Mouse (Mus musculus) adrenal gland, postnatal 4 days (tissue): Measurements from ENCODE around the gene Olfr895. TPM values are rescaled to one million over a fixed set of nuclear protein-coding genes. Genes with fewer than 3 reads are reported as not detected.

Experiments
- DNase-seq, 2 experiments: peaks; one replicate each; pipeline ENCODE4 v3.0.0; 2021 to 2022; ENCODE audit warnings: low spot score in 2 of 2, mixed read lengths in 2 of 2
- long read RNA-seq, 2 experiments: library from polyadenylated mRNA; stranded (forward); transcript quantifications; one replicate each; pipeline ENCODE4 v2.0.0; 2021
- total RNA-seq, 2 experiments: library from RNA; stranded (reverse); gene quantifications; 2 replicates each; pipeline ENCODE4 v1.2.3; 2021

Olfr895 gene
- total RNA-seq = not detected
- long read RNA-seq, experiment 1 = 0 reads
- long read RNA-seq, experiment 2 = 0 reads

GRCm38 (mm10) chr9:38267551-38267950, at the start of gene Olfr895:
Gene Olfr895 (plus strand): TSS chr9:38267851.
- DNase-seq = no peak

DNA sequence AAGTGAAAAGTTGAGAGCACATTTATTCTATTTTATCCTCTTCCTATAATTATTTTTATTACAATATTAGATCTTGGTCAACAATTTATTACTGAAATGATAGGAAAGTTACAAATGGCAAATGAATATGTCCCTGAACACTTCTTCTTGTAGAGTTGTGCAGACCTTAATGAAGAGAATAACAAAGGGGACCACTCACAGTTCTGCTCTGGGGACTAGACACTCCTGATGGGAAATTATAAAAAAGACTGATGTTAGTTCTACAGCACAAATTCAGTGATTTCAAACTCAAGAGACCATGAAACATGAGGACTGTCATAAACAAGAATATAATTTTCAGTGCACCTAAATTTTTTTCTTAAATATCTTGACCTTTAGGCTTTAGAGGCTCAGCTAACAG, 15.2 kb upstream of the Olfr895 start, which contains the start of gene Olfr143:
TSS of gene Olfr143 (plus strand) at position 301 of the 400 bp plus-strand sequence.
- DNase-seq = no peak

DNA sequence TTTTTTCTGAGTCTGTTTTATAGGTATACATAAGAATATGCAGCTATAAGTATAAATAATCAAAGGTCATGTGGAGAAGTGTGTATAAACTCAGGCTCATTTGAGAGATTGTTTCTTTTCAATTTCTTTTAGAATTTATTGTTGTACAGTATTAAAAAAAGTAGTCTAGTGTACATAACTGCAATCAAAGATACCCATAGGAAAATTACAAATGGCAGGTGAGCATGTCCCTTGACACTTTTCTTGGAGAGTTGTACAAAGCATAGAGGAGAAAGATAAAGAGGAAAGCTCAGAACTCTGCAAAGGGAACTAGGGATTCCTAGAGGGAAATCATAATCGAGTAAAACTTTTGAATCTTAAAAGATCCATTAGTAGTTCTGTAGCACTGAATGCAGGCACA, 23.2 kb downstream of the Olfr895 start, which contains the start of gene Olfr896-ps1:
TSS of gene Olfr896-ps1 (plus strand) at position 301 of the 400 bp plus-strand sequence.
- DNase-seq = no peak

Other genes starting within 250 kb of the Olfr895 start
- not detected for gene Olfr883, start 242.0 kb upstream of the Olfr895 start, total RNA-seq
- gene Olfr884, start 221.3 kb upstream of the Olfr895 start, total RNA-seq = not detected
- gene Olfr885, start 206.5 kb upstream of the Olfr895 start, total RNA-seq = not detected
- gene Olfr887, start 183.8 kb upstream of the Olfr895 start, total RNA-seq = not detected
- not detected for gene Olfr888, start 159.7 kb upstream of the Olfr895 start, total RNA-seq
- gene Olfr889, start 152.7 kb upstream of the Olfr895 start, total RNA-seq = under 1 TPM in 1 of 2 experiments, not detected in 1; 0.17 TPM
- gene Olfr890, start 125.3 kb upstream of the Olfr895 start, total RNA-seq = not detected
- gene Olfr891, start 87.0 kb upstream of the Olfr895 start, total RNA-seq = not detected
- not detected for gene Olfr893, start 59.5 kb upstream of the Olfr895 start, total RNA-seq
- gene Olfr894, start 49.8 kb upstream of the Olfr895 start, total RNA-seq = not detected
- gene Olfr143, start 15.1 kb upstream of the Olfr895 start, total RNA-seq = not detected
- gene Olfr896-ps1, start 23.3 kb downstream of the Olfr895 start, total RNA-seq = not detected
- gene Olfr25, start 61.2 kb downstream of the Olfr895 start, total RNA-seq = not detected
- not detected for gene Olfr898, start 80.6 kb downstream of the Olfr895 start, total RNA-seq
- not detected for gene Olfr250, start 99.0 kb downstream of the Olfr895 start, total RNA-seq
- not detected for gene Olfr251, start 109.2 kb downstream of the Olfr895 start, total RNA-seq
- not detected for gene Olfr147, start 133.8 kb downstream of the Olfr895 start, total RNA-seq
- not detected for gene Olfr901, start 161.6 kb downstream of the Olfr895 start, total RNA-seq
- not detected for gene Olfr902, start 179.8 kb downstream of the Olfr895 start, total RNA-seq
- gene Olfr904, start 195.3 kb downstream of the Olfr895 start, total RNA-seq = not detected
- under 1 TPM in 1 of 2 experiments, not detected in 1; 0.08 TPM for gene Olfr905, start 203.3 kb downstream of the Olfr895 start, total RNA-seq
- gene Olfr906, start 219.2 kb downstream of the Olfr895 start, total RNA-seq = not detected
- gene Olfr907, start 227.9 kb downstream of the Olfr895 start, total RNA-seq = not detected